ENCODE assay signal across 8 mouse cellular contexts in the genomic region with DNA sequence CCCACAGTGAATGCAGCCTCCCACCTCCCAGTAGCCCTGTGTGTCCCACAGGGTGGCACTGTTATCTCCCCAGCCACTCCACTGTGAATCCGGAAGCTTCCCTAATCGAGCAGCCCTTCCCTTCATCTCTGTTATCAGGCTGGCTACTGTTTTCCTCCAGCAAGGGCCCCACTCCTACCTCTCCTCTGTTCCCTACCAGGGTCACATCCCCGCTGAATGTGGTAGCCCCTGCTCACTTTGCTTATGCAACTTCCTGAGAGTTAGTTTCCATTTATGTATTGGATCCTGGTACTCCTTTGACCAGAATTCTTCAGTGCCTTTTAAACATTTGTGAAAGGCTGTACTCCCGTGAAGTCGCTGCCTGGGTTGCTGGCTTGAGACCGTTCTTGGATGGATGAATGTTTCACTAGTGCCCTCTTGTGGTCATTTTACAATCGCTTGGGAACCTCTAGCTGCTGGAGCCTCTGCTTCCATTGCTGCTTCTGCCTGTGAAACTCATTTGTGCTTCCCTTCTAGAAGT. TPM values are rescaled to one million over a fixed set of nuclear protein-coding genes. Genes with fewer than 3 reads are reported as not detected.
A peak's percentile ranks its signal among the peaks of the same experiment; 100 is the strongest.
DNase-seq lines count a peak whose midpoint lies in the region; ATAC-seq and TF ChIP-seq lines count a peak whose summit lies in the region.

No protein-coding gene starts in this region.

- peak; percentile 66; the same call in 1 of the 2 replicates for ATAC-seq in heart, embryonic 15.5 days (replicated peaks; ENCODE audit: insufficient number of reproducible peaks, insufficient read depth, low FRiP score, low read depth)
- ATAC-seq in liver, embryonic 11.5 days (replicated peaks; ENCODE audit: low FRiP score) = peak; percentile 92

- H3K27ac ChIP-seq in ES-Bruce4 (ENCODE audit: insufficient read depth, low read length) = no peak overlapping the region
- H3K27ac ChIP-seq in heart, embryonic 15.5 days = peak overlapping the region; percentile 42
- peak overlapping the region; percentile 41; the same call in 1 of the 2 replicates for H3K27ac ChIP-seq in liver, embryonic 11.5 days (ENCODE audit: low read depth, low read length)

- H3K4me3 ChIP-seq in ES-Bruce4 (ENCODE audit: low read depth, low read length) = no peak overlapping the region
- peak overlapping the region; percentile 19; the same call in 1 of the 2 replicates for H3K4me3 ChIP-seq in heart, embryonic 15.5 days
- H3K4me3 ChIP-seq in liver, embryonic 11.5 days (ENCODE audit: low read depth, low read length) = peak overlapping the region; percentile 32; the same call in 1 of the 2 replicates

- no peak for TF ChIP-seq POLR2A in ES-Bruce4 (IDR thresholded peaks at IDR 0.05; ENCODE audit: insufficient read depth, low read length)

- under 1% methylated on average over 7 of the region's 7 CpGs for WGBS in heart, embryonic 15.5 days
- WGBS in liver, embryonic 11.5 days = 0% methylated on average over 7 of the region's 7 CpGs

- no peak for TF ChIP-seq EP300 in ES-Bruce4 (IDR thresholded peaks at IDR 0.05; ENCODE audit: insufficient read depth, low read depth, low read length)

- DNase-seq in c-Kit-negative CD71-positive TER-119-positive erythroid progenitor cells, embryonic 14.5 days (ENCODE audit: low read depth, low spot score) = peak; percentile 51
- DNase-seq in fibroblast of lung, adult 2 months (ENCODE audit: low read depth) = peak; percentile 27
- peak; percentile 77 for DNase-seq in kidney, postnatal 14 days
- DNase-seq in liver, embryonic 11.5 days (ENCODE audit: low spot score) = peak; percentile 68
- peak; percentile 43 to 53 for DNase-seq in natural killer cell, adult 2 months (ENCODE audit: low spot score in 2 of 2)
- peak; percentile 74 for DNase-seq in telencephalon, adult 2 months (ENCODE audit: low read depth, low spot score)

- H3K9ac ChIP-seq in ES-Bruce4 (ENCODE audit: low read depth, poor library complexity, severe bottlenecking) = no peak overlapping the region
- H3K9ac ChIP-seq in heart, embryonic 15.5 days = no peak overlapping the region
- H3K9ac ChIP-seq in liver, embryonic 11.5 days (ENCODE audit: low read depth, low read length) = peak overlapping the region; percentile 4; the same call in 1 of the 2 replicates

- no peaks in the 10 kb centered on the region for H3K36me3 ChIP-seq in ES-Bruce4 (ENCODE audit: control insufficient read depth, insufficient read depth, low read length, poor library complexity, severe bottlenecking)
- H3K36me3 ChIP-seq in heart, embryonic 15.5 days = no peaks in the 10 kb centered on the region
- no peaks in the 10 kb centered on the region for H3K36me3 ChIP-seq in liver, embryonic 11.5 days (ENCODE audit: control insufficient read depth, insufficient read depth, low read length)

- no peaks in the 10 kb centered on the region for H3K9me3 ChIP-seq in ES-Bruce4 (replicated peaks; ENCODE audit: control insufficient read depth, insufficient read depth, low read length, poor library complexity, severe bottlenecking)
- H3K9me3 ChIP-seq in heart, embryonic 15.5 days (replicated peaks) = no peaks in the 10 kb centered on the region
- H3K9me3 ChIP-seq in liver, embryonic 11.5 days (ENCODE audit: control insufficient read depth, low read length) = no peaks in the 10 kb centered on the region

- H3K4me2 ChIP-seq in heart, embryonic 15.5 days = peak overlapping the region; percentile 52
- H3K4me2 ChIP-seq in liver, embryonic 11.5 days = peak overlapping the region; percentile 61

- no peaks in the 10 kb centered on the region for H3K27me3 ChIP-seq in ES-Bruce4 (ENCODE audit: control insufficient read depth, insufficient read depth, low read length, poor library complexity, severe bottlenecking)
- H3K27me3 ChIP-seq in heart, embryonic 15.5 days = no peaks in the 10 kb centered on the region
- no peaks in the 10 kb centered on the region for H3K27me3 ChIP-seq in liver, embryonic 11.5 days (replicated peaks; ENCODE audit: control insufficient read depth, insufficient read depth, low read length)

- no peaks in the 10 kb centered on the region for H3K4me1 ChIP-seq in ES-Bruce4 (ENCODE audit: control insufficient read depth, insufficient read depth, low read length)
- peaks cover 14% of the 10 kb centered on the region for H3K4me1 ChIP-seq in heart, embryonic 15.5 days (replicated peaks)
- H3K4me1 ChIP-seq in liver, embryonic 11.5 days (replicated peaks; ENCODE audit: control insufficient read depth, insufficient read depth, low read length) = peaks cover 38% of the 10 kb centered on the region

- peak; percentile 58 for TF ChIP-seq CTCF in ES-Bruce4 (IDR thresholded peaks at IDR 0.05; ENCODE audit: low read depth, low read length)

RNA-seq across cellular contexts. Expression of gene Gpr171, which starts 42.5 kb away (rescaled TPM):
- polyA plus RNA-seq in ES-Bruce4 (2011; ENCODE audit: insufficient read depth, insufficient read length, low read depth, missing spikeins) = not detected in 2 replicates
- 1.3 and 1.9 TPM in 2 replicates for polyA plus RNA-seq in heart, embryonic 15.5 days (2015; fragmentation: Nextera tagmentation; extraction: Ambion mirVana)
- polyA plus RNA-seq in liver, embryonic 11.5 days (2014; fragmentation: Nextera tagmentation; extraction: Ambion mirVana) = 2.3 and 2.8 TPM in 2 replicates

RNA-seq across cellular contexts. Expression of gene Med12l, which starts 53.5 kb away (rescaled TPM):
- 10.3 and 11.7 TPM in 2 replicates for polyA plus RNA-seq in ES-Bruce4 (2011; ENCODE audit: insufficient read depth, insufficient read length, low read depth, missing spikeins)
- polyA plus RNA-seq in heart, embryonic 15.5 days (2015; fragmentation: Nextera tagmentation; extraction: Ambion mirVana) = 2.6 and 2.8 TPM in 2 replicates
- 3.6 TPM in 2 replicates for polyA plus RNA-seq in liver, embryonic 11.5 days (2014; fragmentation: Nextera tagmentation; extraction: Ambion mirVana)

Comparison
In these comparisons a context has a peak if more than half of its experiments do, and no peak if none do; other contexts are left out.
1. DNase-seq: peak in every context shown above with its lines; median percentile 77 in kidney, postnatal 14 days; 74 in telencephalon, adult 2 months; 68 in liver, embryonic 11.5 days; 51 in c-Kit-negative CD71-positive TER-119-positive erythroid progenitor cells, embryonic 14.5 days; 48 in natural killer cell, adult 2 months; 27 in fibroblast of lung, adult 2 months.